24 mouse cellular contexts compared by ENCODE assay signal in genomic region chr3:108123242-108123641, GRCm38 (mm10). TPM values are rescaled to one million over a fixed set of nuclear protein-coding genes. Genes with fewer than 3 reads are reported as not detected.
"Had no signal": no experiment of that assay in that cellular context is flagged by ENCODE, and none has a peak within 500 bp of the region (broad histone marks: within the 10 kb centered on the region; RNA-seq: fewer than 3 reads in every experiment).

No protein-coding gene starts in this region.

- H3K9ac ChIP-seq: limb, embryonic 13.5 days; liver, embryonic 13.5 days; liver, postnatal 0 days; lung, embryonic 14.5 days; neural tube, embryonic 12.5 days; neural tube, embryonic 15.5 days had no signal

- H3K4me2 ChIP-seq: limb, embryonic 13.5 days; liver, embryonic 13.5 days; lung, embryonic 14.5 days; neural tube, embryonic 12.5 days; neural tube, embryonic 15.5 days had no signal

- H3K4me3 ChIP-seq: layer of hippocampus, adult 2 months; limb, embryonic 10.5 days; limb, embryonic 13.5 days; liver, embryonic 13.5 days; megakaryocyte, embryonic 14.5 days; midbrain, embryonic 10.5 days; neural tube, embryonic 12.5 days; neural tube, embryonic 15.5 days had no signal

- DNase-seq: kidney, adult 18-20 months; kidney, postnatal 25 days; layer of hippocampus, adult 9-11 months; liver, embryonic 13.5 days; liver, postnatal 0 days; lung, embryonic 14.5 days; midbrain, embryonic 14.5 days; retina, postnatal 1 day; right cerebral cortex, postnatal 25 days; thymus, adult 18-20 months; thymus, postnatal 36 days had no signal

- H3K4me1 ChIP-seq: midbrain, embryonic 10.5 days; neural tube, embryonic 12.5 days; neural tube, embryonic 15.5 days had no signal

- H3K27me3 ChIP-seq: limb, embryonic 13.5 days; liver, embryonic 13.5 days; megakaryocyte, embryonic 14.5 days; neural tube, embryonic 12.5 days; neural tube, embryonic 15.5 days had no signal

- ATAC-seq: liver, postnatal 0 days; lung, postnatal 0 days had no signal

- H3K9me3 ChIP-seq: limb, embryonic 10.5 days; limb, embryonic 13.5 days; liver, embryonic 13.5 days; megakaryocyte, embryonic 14.5 days; midbrain, embryonic 10.5 days; neural tube, embryonic 12.5 days; neural tube, embryonic 15.5 days had no signal

- H3K27ac ChIP-seq: kidney, postnatal 0 days; layer of hippocampus, adult 2 months; limb, embryonic 10.5 days; limb, embryonic 13.5 days; liver, embryonic 13.5 days; midbrain, embryonic 10.5 days; neural tube, embryonic 12.5 days; neural tube, embryonic 15.5 days had no signal

RNA-seq across cellular contexts. Expression of gene Gnat2, which starts 30.7 kb away (rescaled TPM):
- total RNA-seq: layer of hippocampus, adult 2 months; layer of hippocampus, postnatal 25 days; left cerebral cortex, postnatal 25 days had no signal

RNA-seq across cellular contexts. Expression of gene Gpr61, which starts 31.4 kb away (rescaled TPM):
- total RNA-seq: liver, adult 2 months had no signal
- polyA plus RNA-seq: kidney, postnatal 0 days; liver, adult 2 months; liver, embryonic 13.5 days; liver, postnatal 0 days; lung, postnatal 0 days; spleen, adult 2 months had no signal
